Mouse (Mus musculus) intestine, embryonic 16.5 days (tissue): Measurements from ENCODE around the gene Tmem268. TPM values are rescaled to one million over a fixed set of nuclear protein-coding genes. Genes with fewer than 3 reads are reported as not detected.
A peak's percentile ranks its signal among the peaks of the same experiment; 100 is the strongest.

Source experiments
- ATAC-seq: fragments of 200-750 bp; cut with Nextera tagmentation; 2 replicates; pipeline ENCODE4 v1.8.0; 2017; ENCODE audit warnings: moderate TSS enrichment, moderate library complexity
- H3K27ac ChIP-seq: fragments of 300-500 bp; sonication (generic); 2 replicates; pipeline ENCODE4 v1.5.1; 2014; ENCODE audit warnings: mild to moderate bottlenecking, low read length
- H3K27me3 ChIP-seq: fragments of 300-500 bp; sonication (generic); replicated peaks from 2 replicates; pipeline ENCODE4 v1.6.1; 2014; ENCODE audit warnings: low read length, control low read depth, mixed read lengths; ENCODE audit not compliant: control insufficient read depth, insufficient read depth
- H3K36me3 ChIP-seq: fragments of 300-500 bp; sonication (generic); 2 replicates; pipeline ENCODE4 v1.6.1; 2014; ENCODE audit warnings: low read length, control low read depth; ENCODE audit not compliant: control insufficient read depth, insufficient read depth
- H3K4me1 ChIP-seq: fragments of 300-500 bp; sonication (generic); 2 replicates; pipeline ENCODE4 v1.6.1; 2014; ENCODE audit warnings: low read length, control low read depth, mixed read lengths; ENCODE audit not compliant: control insufficient read depth, insufficient read depth
- H3K4me2 ChIP-seq: fragments of 300-500 bp; sonication (generic); 2 replicates; pipeline ENCODE4 v1.6.1; 2014; ENCODE audit warnings: low read depth, low read length, control low read depth
- H3K4me3 ChIP-seq: fragments of 300-500 bp; sonication (generic); 2 replicates; pipeline ENCODE4 v1.5.1; 2014; ENCODE audit warnings: mild to moderate bottlenecking, low read length
- H3K9ac ChIP-seq: fragments of 300-500 bp; sonication (generic); 2 replicates; pipeline ENCODE4 v1.6.1; 2014; ENCODE audit warnings: low read depth, low read length
- H3K9me3 ChIP-seq: fragments of 300-500 bp; sonication (generic); 2 replicates; pipeline ENCODE4 v1.6.1; 2016; ENCODE audit warnings: low read length, control low read depth; ENCODE audit not compliant: control insufficient read depth
- WGBS: fragments of 180-500 bp; shearing (Covaris S2); extraction: QIAGEN DNeasy Blood & Tissue Kit; methylation state at CpG from one replicate; pipeline ENCODE4 v1.1.7; 2014; 5-methylcytosine and 5-hydroxymethylcytosine counted together
- polyA plus RNA-seq: library from polyadenylated mRNA; unstranded; fragments of >200 nt; fragmentation: Nextera tagmentation; extraction: Ambion mirVana; gene quantifications from 2 replicates; pipeline ENCODE4 v1.2.1, GENCODE M21; 2015

The Tmem268 gene
- polyA plus RNA-seq, 1 experiment from 2014 or later = 15.9 TPM

GRCm38 (mm10) chr4:63542209-63542608 lies 16.4 kb upstream of the Tmem268 start:
- Histone ChIP-seq H3K9ac (no peak overlapping the region), H3K27ac (no peak overlapping the region), H3K4me3 (no peak overlapping the region), H3K9me3 (no peaks in the 10 kb centered on the region), H3K36me3 (no peaks in the 10 kb centered on the region), H3K4me1 (peaks cover 17% of the 10 kb centered on the region), H3K27me3 (no peaks in the 10 kb centered on the region), H3K4me2 (no peak overlapping the region)
- no peak for ATAC-seq
- WGBS = 40% methylated on average over 2 of the region's 2 CpGs

- H3K27ac ChIP-seq = no peak overlapping the region
- no peak overlapping the region for H3K9ac ChIP-seq
- WGBS = 52% methylated on average over 10 of the region's 10 CpGs
- peak; percentile 75 for ATAC-seq
- peak overlapping the region; percentile 0; the same call in 1 of the 2 replicates for H3K4me3 ChIP-seq
- peak overlapping the region; percentile 18 for H3K4me2 ChIP-seq
- no peaks in the 10 kb centered on the region for H3K9me3 ChIP-seq
- peaks cover 22% of the 10 kb centered on the region for H3K4me1 ChIP-seq
- H3K36me3 ChIP-seq = peaks cover 1% of the 10 kb centered on the region
- no peaks in the 10 kb centered on the region for H3K27me3 ChIP-seq
Measured at GRCm38 (mm10) chr4:63543746-63544493, 14.7 kb upstream of the Tmem268 start.

GRCm38 (mm10) chr4:63544494-63545230 lies 13.9 kb upstream of the Tmem268 start, which contains the start of gene Atp6v1g1:
Gene Atp6v1g1 (plus strand): TSS chr4:63544772.
- Histone ChIP-seq H3K9ac (peak within 1 kb of the TSS; percentile 95), H3K36me3 (peaks cover 9% of the 10 kb centered on the region), H3K4me2 (peak within 1 kb of the TSS; percentile 54), H3K9me3 (no peaks in the 10 kb centered on the region), H3K4me3 (peak within 1 kb of the TSS; percentile 65), H3K27ac (peak within 1 kb of the TSS; percentile 86), H3K27me3 (no peaks in the 10 kb centered on the region), H3K4me1 (peaks cover 22% of the 10 kb centered on the region)
- ATAC-seq = peak; percentile 94
- WGBS = under 1% methylated on average over 50 of the region's 57 CpGs

GRCm38 (mm10) chr4:63545231-63545958 lies 13.2 kb upstream of the Tmem268 start:
- H3K4me3 ChIP-seq = peak overlapping the region; percentile 65
- peak overlapping the region; percentile 54 for H3K4me2 ChIP-seq
- no peaks in the 10 kb centered on the region for H3K27me3 ChIP-seq
- H3K4me1 ChIP-seq = peaks cover 22% of the 10 kb centered on the region
- H3K27ac ChIP-seq = peak overlapping the region; percentile 86
- WGBS = 13% methylated on average over 26 of the region's 26 CpGs
- H3K36me3 ChIP-seq = peaks cover 9% of the 10 kb centered on the region
- peak overlapping the region; percentile 95 for H3K9ac ChIP-seq
- no peak; the same call in 1 of the 2 replicates for ATAC-seq
- no peaks in the 10 kb centered on the region for H3K9me3 ChIP-seq

DNA sequence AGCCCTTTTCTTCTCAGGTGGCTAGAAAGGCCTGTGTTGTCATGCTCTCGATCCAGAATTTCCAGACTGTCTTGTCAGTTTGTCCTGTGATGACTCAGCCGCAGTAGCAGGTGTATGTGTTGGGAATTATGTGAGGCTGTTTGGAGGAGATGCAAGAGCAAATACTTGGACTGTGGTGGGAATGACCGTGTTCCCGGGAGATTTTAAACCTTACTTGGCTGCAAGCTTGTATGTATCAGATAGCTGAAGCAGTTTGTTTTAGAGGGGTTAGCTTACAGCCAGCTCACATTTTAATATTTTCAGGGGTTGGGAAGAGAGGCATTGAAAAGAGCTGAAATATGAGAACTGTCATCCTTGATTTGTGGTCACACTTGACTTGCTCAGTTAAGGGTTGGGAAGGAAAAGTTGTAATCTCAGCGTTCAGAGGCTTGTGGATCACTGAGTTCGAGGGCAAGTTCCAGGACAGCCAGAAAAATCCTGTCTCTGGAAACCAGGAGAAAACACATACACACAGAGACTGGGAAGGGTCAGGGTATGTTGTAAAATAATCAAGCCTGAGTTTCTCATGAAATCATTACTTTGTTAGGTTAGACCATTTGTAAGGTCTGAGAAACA lies 12.0 kb upstream of the Tmem268 start:
- Histone ChIP-seq H3K27ac (no peak overlapping the region), H3K9ac (peak overlapping the region; percentile 95; the same call in 1 of the 2 replicates), H3K4me1 (peaks cover 22% of the 10 kb centered on the region), H3K4me3 (peak overlapping the region; percentile 65), H3K27me3 (no peaks in the 10 kb centered on the region), H3K4me2 (peak overlapping the region; percentile 54), H3K9me3 (no peaks in the 10 kb centered on the region), H3K36me3 (peaks cover 17% of the 10 kb centered on the region)
- ATAC-seq = no peak
- 60% methylated on average over 6 of the region's 6 CpGs for WGBS

- no peak for ATAC-seq
- Histone ChIP-seq H3K36me3 (peaks cover 27% of the 10 kb centered on the region), H3K4me3 (no peak overlapping the region), H3K27me3 (no peaks in the 10 kb centered on the region), H3K4me1 (peaks cover 22% of the 10 kb centered on the region), H3K9me3 (no peaks in the 10 kb centered on the region), H3K4me2 (no peak overlapping the region), H3K27ac (no peak overlapping the region), H3K9ac (no peak overlapping the region)
- 50% methylated on average over 1 of the region's 1 CpGs for WGBS
Measured at GRCm38 (mm10) chr4:63547799-63548198, 10.8 kb upstream of the Tmem268 start.

DNA sequence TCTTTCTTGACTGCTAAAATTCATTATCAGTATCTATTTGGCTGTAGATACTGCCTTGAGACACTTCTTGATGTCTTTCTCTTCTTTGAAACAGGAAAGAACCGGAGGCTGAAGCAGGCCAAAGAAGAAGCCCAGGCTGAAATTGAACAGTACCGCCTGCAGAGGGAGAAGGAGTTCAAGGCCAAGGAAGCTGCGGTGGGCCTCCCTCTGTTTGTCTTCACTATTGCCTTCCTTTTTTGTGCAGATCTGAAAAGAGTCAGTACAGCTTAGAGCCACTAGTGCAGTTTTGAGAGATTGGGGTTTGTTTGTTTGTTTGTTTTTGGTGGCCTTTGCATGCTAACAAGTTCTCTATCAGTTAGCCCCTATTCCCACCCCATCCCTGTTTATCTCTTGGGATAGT lies 10.1 kb upstream of the Tmem268 start:
- no peak overlapping the region for H3K9ac ChIP-seq
- WGBS = 74% methylated on average over 3 of the region's 3 CpGs
- H3K27ac ChIP-seq = no peak overlapping the region
- peaks cover 30% of the 10 kb centered on the region for H3K36me3 ChIP-seq
- H3K4me1 ChIP-seq = peaks cover 22% of the 10 kb centered on the region
- no peak overlapping the region for H3K4me3 ChIP-seq
- no peak overlapping the region for H3K4me2 ChIP-seq
- H3K9me3 ChIP-seq = no peaks in the 10 kb centered on the region
- no peaks in the 10 kb centered on the region for H3K27me3 ChIP-seq
- no peak for ATAC-seq

DNA sequence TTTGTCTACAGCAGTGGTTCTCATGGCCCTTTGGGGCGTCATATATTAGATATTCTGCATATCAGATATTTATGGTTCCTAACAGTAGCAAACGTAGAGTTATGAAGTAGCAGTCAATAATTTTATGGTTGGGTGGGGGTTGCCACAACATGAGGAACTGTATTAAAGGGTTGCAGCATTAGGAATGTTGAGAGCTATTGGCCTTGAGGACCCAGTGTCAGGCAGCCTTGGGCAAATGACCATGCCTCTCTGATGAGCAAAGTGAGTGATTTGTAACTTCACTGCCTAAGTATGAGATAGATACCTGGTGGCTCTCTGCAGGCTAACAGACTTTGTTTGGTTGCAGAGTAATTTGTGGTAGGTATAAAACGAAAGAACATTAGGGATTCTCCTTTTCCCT lies 7.7 kb upstream of the Tmem268 start:
- Histone ChIP-seq H3K4me2 (no peak overlapping the region), H3K4me1 (peaks cover 14% of the 10 kb centered on the region), H3K27me3 (no peaks in the 10 kb centered on the region), H3K9ac (no peak overlapping the region), H3K27ac (no peak overlapping the region), H3K9me3 (no peaks in the 10 kb centered on the region), H3K36me3 (peaks cover 30% of the 10 kb centered on the region), H3K4me3 (no peak overlapping the region)
- WGBS = 93% methylated on average over 3 of the region's 3 CpGs
- no peak for ATAC-seq

GRCm38 (mm10) chr4:63552865-63553264 lies 5.7 kb upstream of the Tmem268 start:
- no peaks in the 10 kb centered on the region for H3K9me3 ChIP-seq
- no peak overlapping the region for H3K4me2 ChIP-seq
- peaks cover 11% of the 10 kb centered on the region; the same call in 1 of the 2 replicates for H3K4me1 ChIP-seq
- H3K4me3 ChIP-seq = no peak overlapping the region
- H3K9ac ChIP-seq = no peak overlapping the region
- H3K27me3 ChIP-seq = no peaks in the 10 kb centered on the region
- no peak for ATAC-seq
- H3K36me3 ChIP-seq = peaks cover 30% of the 10 kb centered on the region
- 82% methylated on average over 1 of the region's 1 CpGs for WGBS
- H3K27ac ChIP-seq = no peak overlapping the region
